Mouse (Mus musculus) gonadal fat pad, adult 2 months (tissue): ENCODE results near the gene Terb2. TPM values are rescaled to one million over a fixed set of nuclear protein-coding genes. Genes with fewer than 3 reads are reported as not detected.
"Not testable (repeated sequence)": the region's sequence is repeated elsewhere in the genome, so short reads cannot be mapped to it uniquely, and the experiment has no call there.

Source experiments
- DNase-seq: peaks from one replicate; pipeline ENCODE4 v3.0.0-alpha.2; 2012; ENCODE audit warnings: low read depth
- polyA plus RNA-seq: library from polyadenylated mRNA; depleted of rRNA; stranded (reverse); fragments of >200 nt; gene quantifications from 2 replicates; pipeline ENCODE4 v1.2.3, GENCODE M21; 2012

Terb2 gene
- polyA plus RNA-seq, 1 experiment, result not detected

DNA sequence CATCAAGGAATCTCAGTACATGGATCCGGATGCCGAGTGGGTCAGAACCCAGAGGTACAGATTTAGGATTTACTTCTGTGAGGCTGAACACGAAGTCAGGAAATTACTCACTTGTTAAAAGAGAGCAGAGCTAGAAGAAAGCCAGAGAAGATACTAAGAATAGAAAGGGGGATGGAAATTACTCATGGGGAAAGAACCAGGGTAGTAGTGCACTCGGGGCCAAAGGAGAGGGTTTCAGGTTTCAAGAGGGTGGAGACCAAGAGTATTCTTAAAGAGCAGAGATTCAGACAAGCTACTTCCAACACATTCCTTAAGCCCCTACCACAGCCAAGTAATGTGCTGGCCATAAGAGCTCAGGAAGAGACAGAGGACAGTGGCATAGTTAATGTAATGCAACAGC lies 24.5 kb upstream of the Terb2 start:
- DNase-seq, result no peak

DNA sequence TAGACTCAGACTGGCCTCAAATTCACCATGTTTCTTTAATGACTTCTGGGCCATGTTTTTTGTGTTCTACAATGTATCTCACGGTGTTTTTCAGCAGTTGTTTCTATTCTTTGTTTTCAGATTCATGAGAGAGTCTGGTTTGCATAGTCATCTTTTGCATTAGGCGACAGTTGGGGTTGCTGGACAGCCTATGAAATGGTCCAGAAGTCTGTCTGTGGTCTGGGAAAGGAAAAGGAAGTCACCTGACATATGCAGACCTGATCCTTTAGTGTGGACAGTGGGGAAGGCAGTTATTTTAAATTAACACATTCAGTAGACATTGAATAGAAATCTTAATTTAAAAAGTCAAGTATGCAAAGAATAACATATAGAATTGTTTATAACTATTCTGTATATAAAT lies 23.5 kb upstream of the Terb2 start:
- no peak for DNase-seq

DNA sequence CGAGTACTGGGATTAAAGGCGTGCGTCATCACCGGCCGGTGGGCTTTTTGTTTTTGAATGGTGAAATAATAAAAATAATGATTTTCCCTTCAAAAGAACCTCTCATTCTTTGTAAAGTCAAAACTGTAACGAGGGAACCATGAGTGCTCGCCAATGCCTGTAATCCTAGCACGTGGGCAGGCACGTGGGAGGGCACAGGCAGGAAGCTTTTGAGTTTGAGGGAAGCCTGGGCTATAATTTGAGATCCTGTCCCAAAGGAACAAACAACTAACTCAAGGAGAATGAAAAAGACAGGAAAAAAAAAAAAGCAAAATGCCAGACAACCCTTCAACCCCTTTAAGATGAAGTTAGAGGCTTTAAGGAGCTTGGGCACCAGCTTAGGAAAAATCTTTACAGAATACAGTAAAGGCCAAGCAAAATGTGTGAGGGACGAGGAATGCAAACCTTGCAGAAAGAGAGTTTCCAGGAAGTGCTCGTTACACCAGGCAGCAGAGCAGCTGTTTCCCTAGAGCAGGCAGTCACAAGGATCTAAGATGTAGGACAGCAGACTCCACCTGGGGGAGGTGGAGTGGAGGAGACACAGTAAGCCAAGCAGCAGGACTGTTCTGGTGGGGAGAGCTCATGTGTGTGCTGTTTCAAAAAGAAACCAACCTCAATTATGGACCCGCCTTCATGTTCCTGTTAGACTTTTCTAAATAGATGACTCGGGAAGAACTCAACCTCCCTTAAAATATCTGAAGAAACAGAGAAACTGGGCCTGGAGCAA lies 22.5 kb upstream of the Terb2 start:
- DNase-seq, result no peak

DNA sequence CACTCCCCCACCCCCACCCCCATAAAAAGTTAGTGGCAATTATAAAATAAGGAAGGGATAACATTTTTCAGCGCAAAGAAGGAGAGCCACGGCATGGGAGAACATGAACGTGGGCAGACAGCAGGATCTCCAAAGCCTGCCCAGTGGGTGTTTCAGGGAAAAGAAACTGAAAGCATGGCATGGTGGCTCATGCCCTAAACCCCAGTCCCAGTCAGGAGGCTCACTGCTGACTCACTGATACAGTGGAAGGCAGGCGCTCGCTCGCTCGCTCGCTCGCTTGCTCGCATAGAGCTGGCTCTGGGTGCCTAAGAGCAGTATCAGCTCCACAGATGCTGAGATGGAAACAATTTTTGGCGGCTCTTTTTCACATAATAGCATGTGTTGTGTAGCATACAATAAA lies 21.8 kb upstream of the Terb2 start:
- no peak for DNase-seq

DNA sequence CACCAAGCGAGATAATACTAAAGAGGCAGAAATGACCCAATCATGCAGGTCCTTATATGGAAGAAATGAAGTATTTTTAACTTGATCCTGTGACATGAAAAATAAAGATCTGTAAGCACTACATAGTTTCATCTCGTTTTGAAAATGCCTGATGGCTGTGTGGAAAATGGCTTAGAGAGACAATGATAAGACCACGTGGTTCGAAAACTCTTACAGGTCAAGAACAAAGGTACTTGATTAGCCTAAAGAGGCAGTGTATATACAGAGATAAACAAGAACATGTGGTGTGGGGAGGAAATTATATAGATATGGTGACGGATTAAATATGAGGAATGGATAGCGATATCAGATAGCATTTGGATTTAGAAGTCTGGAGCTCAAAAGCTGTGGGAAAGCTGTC lies 14.8 kb upstream of the Terb2 start:
- DNase-seq, result no peak

DNA sequence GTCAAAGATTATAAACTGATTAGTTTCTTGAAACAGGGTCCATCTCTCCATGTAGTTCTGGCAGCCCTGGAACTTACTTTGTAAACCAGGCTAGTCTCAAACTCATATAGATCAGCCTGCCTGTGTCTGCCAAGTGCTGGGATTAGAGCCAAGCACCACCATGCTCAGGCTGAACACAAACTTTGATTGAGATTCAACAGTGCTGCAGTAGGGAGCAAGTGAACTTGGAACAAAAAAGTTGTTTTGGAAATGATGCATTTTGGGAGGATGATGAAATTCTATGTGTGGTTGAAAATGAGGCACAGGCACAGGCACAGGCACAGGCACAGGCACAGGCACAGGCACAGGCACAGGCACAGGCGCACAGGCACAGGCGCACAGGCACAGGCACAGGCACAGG lies 13.9 kb upstream of the Terb2 start:
- no peak for DNase-seq

DNA sequence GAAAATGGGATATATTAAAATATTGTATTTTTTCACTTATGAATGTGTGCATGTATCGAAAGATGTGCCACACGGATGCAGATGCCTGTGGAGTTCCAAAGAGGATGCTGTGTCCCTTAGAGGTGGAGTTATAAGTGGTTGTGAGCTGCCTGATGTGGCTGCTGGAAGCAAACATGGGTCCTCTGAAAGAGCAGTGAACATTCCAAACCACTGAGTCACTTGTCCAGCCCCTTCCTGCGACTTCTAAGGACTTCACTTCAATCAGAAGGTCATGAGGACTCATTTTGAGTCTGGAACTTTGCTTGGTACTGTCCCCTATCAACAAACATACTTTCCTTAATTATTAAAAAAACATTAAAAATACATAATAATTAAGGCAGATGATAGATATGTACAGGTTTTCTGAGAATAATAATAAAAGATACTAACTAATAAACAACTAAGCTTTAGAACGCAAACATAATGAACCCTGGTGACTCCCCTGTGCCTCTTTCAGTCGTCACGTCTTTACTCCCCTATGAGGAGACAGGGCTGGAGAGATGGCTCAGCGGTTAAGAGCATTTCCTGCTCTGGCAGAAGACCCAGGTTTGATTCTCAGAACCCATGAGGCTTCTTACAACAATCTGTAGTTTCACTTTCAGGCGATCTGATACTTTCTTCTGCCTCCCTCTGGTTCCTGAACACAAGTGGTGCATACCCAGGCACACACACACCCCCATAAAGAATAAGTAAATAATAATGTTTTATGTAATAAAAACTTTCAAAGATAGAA lies 5.8 kb upstream of the Terb2 start:
- DNase-seq, result no peak

DNA sequence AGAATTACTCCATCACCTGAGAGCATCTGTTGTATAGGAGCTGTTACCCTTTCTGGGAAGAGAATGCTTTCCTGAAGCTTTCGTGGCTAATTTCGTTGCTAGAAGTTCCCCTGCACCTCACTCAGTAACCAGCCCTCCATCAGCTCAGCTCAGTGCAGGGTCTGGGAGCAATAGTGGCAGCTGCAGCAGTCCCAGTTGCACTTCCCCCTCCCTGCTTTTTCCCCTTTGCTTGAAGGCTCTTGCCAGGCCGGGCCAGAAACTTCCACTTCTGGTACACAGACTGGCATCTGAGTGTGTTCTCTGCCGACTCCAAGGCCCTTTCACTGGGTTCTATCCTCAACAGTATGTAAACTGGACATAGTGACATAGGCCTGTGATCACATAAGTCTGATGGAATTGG lies 986 bp upstream of the Terb2 start:
- no peak for DNase-seq

DNA sequence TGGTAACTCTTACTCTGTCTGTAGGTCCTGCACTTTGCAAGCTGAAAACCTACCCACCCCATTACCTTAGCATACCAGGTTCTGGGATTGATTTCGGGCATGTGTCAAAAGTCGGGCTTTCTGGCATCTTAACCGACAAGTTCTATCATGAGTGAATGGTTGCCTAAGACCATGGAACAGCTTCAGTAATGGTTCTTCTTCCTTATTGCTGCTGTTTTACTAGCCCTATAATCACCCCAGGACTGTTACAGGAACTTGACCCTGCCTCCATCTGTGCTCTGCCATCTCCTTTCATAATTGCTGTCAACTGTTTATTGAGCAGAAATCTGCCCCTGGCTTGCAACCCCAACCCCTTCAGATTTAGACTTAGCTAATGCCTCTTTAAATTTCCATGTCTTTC lies 679 bp downstream of the Terb2 start:
- peak; percentile 62 for DNase-seq

DNA sequence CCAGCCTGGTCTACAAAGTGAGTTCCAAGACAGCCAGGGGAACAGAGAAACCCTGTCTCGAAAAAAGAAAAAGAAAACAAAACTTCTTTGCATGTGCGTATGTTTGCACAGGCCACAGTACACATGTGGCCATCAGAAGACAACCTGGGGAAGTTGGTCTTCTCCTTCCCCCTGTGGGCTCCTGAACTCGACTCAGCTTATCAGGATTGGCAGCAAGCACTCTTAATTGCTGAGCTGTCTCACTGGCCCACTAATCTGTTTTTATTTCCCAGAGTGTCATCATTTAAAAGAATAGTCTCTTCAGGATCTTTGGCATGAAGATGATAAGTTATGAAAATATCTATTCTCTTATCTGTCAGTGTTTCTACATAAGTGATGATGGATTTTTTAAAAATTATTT lies 5.8 kb downstream of the Terb2 start:
- DNase-seq, result no peak

DNA sequence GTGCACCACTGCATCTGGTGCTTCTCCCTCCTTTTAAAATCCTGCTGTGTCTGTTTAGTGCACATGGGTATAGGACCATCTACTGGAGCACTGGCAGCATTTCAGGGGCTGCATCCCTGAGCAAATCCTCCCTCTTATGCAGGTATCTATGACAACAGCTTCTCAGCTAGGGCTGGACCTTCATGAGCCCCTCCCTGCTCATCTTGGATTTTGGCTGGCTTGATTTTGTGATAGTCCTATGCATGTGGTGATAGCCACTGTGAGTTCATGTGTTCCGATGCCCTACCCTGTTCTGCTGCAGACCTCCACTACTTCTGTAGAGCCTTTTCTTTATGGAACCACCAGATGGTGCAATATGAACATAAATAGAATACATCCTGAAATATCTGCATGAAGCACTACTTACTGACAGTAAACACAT lies 8.4 kb downstream of the Terb2 start:
- DNase-seq, result no peak

DNA sequence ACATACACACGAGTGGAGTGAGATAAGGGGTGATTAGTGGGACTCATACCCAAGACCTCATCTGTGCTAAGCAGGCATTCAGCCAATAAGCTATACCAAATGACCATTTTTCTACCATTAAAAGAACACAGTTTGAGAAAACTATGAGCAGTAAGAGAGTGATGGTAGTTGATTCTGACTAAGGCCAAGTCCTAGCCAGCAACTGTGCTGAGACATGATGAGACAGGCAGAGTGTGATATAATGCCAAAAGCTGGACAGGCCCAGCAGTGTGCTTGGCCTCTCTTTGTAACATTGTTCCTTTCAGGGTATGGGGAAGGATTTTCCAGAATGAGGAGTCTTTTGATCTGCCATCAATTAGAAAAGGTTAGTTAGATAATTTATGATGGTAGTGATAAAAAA lies 15.4 kb downstream of the Terb2 start:
- peak; percentile 16 for DNase-seq

DNA sequence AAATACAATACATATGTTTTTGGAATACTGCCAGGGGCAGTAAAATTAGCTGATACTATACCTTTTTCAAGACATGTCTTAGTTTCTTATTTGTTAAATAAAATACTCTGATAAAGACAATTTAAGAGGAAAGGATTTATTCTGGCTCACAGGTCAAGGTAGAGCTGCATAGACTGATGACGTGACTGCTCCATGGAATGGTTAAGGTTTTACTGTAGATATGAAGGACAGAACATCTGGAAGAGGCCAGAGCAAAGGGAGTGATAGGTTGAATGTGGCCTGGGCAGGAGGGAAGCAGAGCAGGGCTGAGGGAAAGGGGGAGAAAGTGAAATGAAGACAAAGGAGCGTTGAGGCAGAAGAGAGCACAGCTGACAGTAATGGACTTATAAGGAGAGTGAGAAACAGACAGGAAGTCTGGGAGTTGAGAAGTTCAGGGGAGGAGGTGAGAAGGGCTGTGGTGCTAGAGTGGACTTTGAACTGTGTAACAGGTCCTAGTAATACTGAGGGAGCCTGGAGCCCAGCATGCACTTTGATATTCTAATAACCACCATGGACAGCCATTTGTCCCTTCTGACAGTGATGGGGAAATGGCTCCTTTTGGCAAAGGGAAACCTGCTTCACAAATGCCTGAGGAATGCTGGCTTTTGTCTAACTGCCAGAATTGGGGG lies 20.5 kb downstream of the Terb2 start:
- no peak for DNase-seq

DNA sequence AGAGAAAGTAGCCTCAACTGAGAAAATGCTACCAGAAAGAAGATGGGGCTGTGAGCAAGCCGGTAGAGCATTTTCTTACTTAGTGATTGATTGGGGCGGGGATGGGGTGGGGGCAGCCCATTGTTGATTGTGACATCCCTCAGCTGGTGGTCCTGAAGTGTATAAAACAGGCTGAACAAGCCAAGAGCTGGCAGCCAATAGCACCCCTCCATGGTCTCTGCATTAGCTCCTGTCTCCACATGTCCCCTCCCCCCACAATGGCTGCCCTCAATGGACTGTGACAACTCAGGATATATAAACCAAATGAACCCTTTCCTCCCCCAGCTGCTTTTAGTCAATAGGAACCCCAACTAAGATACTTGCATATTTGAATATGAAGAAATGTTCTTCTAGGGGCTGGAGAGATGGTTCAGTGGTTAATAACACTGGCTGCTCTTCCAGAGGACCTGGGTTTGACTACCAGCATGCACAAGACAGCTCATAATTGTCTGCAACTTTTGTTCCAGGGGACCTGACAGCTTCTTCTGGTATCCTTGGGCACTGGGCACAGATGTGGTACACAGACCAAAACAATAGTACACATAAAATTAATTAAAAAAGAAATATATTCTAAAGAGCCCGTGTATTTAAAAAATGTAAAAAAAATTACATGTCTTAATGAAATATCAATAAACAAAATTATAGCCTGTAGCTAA lies 24.6 kb downstream of the Terb2 start:
- no peak for DNase-seq

DNA sequence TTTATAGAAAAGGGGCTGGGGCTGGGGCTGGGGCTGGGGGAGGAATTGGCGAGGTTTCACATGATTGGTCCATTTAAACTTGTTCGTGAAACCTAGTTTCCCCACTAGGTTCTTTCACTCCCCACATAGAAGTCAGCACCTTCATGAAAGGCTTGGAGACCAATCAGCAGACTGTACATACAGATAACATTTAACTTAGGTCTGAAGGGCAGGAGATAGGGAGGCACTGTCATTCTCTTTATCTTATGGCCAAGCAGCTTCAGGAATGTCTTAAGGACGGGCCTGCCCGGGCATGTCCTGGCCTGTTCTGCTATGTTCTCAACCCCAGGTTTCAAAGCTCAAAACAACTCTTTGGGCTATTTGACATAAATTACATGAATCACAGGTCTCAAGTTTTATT lies 31.0 kb downstream of the Terb2 start:
- not testable (repeated sequence) for DNase-seq

DNA sequence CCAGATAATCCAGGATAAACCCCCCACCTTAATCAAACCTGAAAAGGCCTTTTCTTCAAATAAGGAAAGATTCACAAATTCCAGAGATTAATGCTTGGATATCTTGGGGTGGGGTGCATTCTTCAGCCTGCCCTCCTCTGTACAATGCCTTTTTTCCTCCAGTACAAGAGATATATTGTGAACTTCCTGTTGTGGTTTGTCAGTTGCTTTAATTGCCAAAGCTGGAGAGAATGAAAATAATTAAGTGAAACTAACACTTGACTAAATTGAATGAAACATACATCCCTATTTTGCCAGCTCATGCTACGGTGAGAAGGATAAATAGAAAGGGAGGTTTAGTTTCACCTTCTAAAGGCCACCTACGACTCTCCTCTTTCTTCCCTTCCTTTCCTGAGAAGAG lies 32.2 kb downstream of the Terb2 start:
- DNase-seq, result no peak

DNA sequence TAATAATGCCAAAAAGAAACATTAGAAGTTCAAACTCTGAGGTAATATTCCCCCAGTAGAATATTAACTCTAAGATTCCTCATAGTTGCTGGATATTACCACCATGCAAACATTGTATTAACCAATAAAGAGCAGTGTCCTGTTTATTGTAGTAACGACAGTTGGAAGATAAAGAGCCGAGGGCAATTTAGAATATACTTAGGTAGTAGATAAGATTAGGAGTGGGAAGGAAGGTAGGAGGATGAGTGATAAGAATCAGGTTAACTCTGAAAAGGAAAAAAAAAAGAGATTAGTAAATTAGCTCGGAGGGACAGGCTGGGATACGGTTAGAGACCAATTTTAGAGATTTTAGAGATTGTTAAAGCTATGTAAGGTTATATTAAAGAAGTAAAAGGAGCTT lies 35.3 kb downstream of the Terb2 start:
- DNase-seq, result no peak

DNA sequence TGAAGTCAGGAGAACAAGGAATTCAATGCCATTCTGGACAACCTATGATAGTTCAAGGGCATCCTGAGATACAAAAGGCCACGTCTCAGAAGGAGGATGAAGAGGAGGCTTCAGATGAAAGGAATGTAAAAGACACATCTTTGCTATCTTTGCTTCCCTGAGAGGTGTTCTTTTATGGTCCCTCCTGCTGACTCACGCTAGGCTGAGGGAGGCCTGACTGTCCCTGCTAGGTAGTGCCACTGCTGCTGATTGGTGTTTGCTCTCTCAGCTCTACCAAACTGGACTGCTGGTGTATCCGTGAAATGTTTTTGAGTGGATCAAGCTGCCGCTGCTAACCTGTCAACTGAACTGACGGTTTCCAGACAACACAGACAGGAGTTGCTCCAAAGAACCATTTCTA lies 35.7 kb downstream of the Terb2 start:
- DNase-seq, result no peak

DNA sequence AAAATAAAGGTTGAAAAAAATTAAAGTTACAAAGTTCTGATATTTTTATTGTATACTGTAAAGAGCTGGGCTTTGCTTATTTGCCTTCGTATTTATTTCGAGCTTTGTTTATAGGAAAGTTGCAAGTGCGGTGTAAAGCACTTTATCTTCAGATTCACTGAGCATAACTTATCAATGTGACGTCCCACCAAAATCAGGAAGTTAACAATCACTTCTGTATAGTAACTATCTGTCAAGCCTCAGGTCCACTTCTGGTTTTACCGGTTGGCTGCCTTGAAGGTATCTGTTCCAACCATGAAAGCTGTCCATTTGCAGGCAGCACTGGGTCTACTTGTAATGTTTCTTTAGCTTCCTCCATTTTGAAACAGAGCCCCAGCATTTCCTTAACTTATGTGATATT lies 36.2 kb downstream of the Terb2 start:
- DNase-seq, result no peak

DNA sequence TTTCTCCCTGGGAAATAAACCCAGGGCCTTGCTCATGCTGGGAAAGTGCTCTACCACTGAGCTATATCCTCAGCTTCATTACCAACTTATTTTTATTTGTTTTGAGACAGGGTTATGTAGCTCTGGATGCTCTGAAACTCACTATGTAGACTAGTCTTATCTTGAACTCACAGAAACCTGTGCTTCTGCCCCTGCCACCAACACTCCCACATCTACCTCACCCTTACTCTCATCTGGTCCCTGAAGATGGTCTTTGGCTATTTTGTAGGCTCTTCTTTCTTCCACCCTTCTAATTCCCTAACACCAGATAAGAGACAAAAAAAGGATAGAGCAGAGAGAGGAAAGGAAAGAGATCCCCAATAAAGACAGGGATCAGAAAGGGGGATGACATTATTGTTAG lies 37.6 kb downstream of the Terb2 start:
- no peak for DNase-seq

DNA sequence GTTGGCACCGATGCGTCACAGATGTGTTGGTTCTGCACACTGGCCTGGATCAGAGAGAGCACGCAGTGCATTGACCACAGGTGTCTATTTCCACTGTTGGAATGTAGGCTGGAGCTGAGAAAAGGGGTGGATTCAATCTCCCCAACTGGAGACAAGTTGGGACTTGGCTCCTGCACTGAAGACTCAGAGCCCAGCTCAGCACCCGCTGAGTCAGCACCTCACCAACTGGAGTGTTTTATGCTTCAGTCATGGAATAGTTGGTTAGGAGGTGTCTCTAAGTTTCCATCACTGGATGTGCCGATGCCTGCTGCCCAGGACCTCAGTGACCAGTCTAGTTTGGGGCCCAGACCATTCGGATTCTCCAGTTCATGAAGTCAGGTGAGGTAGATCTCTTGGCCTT lies 44.3 kb downstream of the Terb2 start:
- no peak for DNase-seq

DNA sequence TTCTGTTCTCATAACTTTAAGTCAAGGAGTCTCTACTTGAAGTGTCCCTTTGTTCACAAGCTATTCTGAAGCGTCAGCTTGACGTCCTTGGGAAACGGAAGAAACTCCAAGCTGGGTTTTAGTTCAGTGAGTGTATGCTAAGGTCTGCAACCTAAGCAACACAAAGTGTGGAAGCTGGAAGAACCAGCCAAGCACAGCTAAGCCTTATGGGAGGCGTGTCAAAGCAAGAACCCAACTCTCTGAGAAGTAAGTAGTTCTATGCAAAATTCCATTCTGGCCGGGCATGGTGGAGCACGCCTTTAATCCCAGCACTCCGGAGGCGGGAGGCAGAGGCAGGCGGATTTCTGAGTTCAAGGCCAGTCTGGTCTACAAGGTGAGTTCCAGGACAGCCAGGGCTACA lies 45.5 kb downstream of the Terb2 start:
- no peak for DNase-seq
